Mouse (Mus musculus): ENCODE data around the gene Prkcd.

The Prkcd gene

GRCm38 (mm10) chr14:30625856-30626726, at the start of gene Prkcd:
Gene Prkcd, minus strand, starts transcription at chr14:30626210.
- peak; percentile 90 to 92 for DNase-seq (ENCODE audit: low spot score in 2 of 2)

- DNase-seq (ENCODE audit: low spot score in 2 of 2) = peak; percentile 16 to 41
Observed at GRCm38 (mm10) chr14:30674947-30675346, 48.9 kb upstream of the Prkcd start.

DNA sequence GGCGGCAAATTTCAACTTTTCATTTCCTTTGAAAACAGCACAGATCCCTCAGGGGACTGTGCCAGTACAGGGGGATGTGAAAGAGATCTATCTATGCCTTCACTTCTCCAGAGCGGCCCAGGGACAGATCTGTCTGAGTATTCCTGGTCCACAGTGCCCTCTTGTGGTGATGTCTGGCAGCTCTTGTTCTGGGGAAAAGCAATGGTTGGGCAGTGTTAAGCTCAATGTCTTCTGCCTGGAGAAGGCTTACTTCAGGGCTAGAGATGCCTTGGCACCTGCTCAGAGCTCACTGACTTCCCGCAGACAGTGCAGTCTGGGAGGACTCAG, 45.9 kb upstream of the Prkcd start:
- DNase-seq (ENCODE audit: low spot score in 2 of 2) = peak; percentile 62 to 87

DNA sequence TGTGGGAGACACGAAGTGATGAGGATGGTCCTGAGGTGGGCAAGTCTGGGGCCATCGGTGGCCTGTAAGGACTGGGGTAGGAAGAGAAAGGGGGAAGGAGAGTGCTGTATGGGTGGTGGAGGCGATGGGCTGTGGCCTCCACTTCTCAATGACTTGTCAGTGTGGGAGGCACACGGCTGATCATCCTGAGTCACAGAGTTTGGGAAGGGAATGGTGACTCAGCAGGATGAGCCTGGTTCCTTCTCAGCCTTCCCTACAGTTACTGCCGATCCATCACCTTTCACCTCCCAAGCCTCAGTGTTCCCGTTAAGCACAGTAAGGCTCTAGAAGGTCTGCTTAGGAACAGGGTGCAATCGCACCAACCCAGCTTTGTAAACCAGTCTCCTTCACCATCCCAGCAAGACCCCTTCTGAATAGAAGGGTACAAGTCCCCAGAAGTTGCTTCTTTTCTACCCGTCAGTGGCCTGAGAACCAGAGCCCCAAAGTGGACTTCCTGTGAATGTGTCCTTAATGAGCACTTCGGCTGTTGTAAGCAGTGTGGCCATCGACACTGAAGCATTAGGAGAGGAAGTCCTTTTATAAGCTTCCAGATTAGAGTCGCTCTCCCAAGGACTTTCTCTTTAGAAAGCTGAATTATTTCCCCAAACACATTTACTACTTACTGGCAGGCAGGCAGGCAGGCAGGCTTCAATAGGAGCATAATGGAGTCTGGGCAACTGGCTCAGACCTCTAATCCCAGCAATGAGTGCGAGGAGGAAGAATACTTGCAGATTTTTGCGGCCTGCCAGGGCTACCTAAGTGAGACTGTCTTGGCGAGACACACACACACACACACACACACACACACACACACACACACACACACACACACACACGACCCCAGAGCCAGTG, 45.3 kb upstream of the Prkcd start:
- no peak for DNase-seq (ENCODE audit: low spot score in 2 of 2)

- no peak for DNase-seq (ENCODE audit: low spot score in 2 of 2)
Observed at GRCm38 (mm10) chr14:30670161-30670560, 44.2 kb upstream of the Prkcd start.

- no peak for DNase-seq (ENCODE audit: low spot score in 2 of 2)
Observed at GRCm38 (mm10) chr14:30666604-30667003, 40.6 kb upstream of the Prkcd start.

GRCm38 (mm10) chr14:30666061-30666460, 40.1 kb upstream of the Prkcd start:
- no peak for DNase-seq (ENCODE audit: low spot score in 2 of 2)

DNA sequence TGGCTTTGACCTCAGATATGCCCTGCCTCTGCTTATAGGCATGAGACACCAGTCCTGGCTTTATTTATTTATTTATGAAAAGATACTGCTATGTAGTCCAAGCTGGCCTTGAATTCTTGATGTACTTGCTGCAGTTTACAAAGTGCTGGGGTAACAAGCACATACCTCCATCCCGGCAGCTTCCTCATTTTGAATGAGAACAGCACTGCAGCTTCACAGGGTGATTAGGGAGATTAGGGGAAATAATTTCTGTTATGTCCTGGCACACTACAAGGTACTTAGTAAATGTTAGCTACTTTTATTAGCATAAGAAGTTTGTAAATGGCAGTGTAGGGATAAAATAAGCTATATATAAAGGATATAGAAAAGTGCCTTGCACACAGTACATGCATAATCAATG, 29.5 kb upstream of the Prkcd start:
- no peak for DNase-seq (ENCODE audit: low spot score in 2 of 2)

GRCm38 (mm10) chr14:30654691-30655228, 28.8 kb upstream of the Prkcd start:
- no peak for DNase-seq (ENCODE audit: low spot score in 2 of 2)

- DNase-seq (ENCODE audit: low spot score in 2 of 2) = peak; percentile 98 to 99
Observed at GRCm38 (mm10) chr14:30653943-30654659, 28.1 kb upstream of the Prkcd start, which contains the start of gene Rft1. Gene Rft1, plus strand, starts transcription at chr14:30654360.

DNA sequence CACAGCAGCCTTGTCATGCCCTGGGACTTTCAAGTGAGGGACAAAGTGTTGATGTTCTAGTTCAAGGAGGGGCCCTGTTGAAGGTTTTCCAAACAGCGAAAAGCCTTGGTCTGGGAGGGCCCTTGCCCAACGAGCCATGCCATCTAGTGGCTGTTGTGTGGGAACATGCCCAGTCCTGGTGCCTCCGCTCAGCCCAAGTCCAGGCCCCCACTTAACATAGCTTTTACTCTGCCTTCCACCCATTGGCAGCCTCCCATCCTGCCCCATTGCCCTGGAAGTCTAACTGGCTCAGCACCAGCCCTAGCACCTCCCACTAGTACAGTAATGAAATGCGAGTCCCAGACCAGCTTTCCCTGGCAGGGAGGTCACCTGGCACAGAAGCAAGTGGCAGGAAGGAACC, 25.0 kb upstream of the Prkcd start:
- DNase-seq (ENCODE audit: low spot score in 2 of 2) = no peak

DNA sequence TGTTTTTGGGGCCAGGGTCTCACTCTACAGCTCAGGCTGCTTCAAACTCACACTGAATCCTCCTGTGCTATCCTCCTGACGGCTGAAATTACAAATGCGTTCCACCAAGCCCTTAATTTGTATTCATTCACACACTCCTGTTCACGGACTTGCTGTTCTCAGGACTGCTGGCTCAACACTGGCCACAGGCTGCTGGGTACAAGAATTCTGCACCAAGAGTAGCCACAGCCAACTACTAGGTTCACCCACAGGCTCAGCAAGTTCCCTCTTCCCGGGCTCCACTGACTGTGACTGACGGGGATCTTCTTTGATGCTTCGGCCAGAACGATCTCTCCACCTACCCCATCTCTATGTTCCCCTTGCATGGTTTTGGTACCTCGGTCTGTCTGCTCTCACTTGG, 23.7 kb upstream of the Prkcd start:
- no peak for DNase-seq (ENCODE audit: low spot score in 2 of 2)

DNA sequence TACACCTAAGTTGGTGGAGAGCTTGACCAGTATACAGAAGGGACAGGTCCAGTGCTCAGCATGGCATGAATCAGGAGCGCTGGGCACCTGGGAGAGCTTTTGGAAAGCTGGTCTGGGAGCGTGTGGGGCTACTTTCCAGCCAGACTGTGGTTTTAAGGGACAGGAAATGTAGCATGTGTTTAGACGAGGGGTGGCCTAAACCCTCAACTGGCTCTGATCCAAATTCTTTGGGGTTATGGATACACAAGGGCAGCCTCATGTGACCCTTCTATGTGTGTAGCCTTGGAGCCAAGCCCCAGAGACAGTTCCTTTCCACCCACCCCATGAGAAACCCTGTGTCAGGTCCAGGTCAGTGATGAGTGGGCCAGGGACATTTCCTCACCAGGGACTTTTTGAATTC, 22.5 kb upstream of the Prkcd start:
- no peak for DNase-seq (ENCODE audit: low spot score in 2 of 2)

DNA sequence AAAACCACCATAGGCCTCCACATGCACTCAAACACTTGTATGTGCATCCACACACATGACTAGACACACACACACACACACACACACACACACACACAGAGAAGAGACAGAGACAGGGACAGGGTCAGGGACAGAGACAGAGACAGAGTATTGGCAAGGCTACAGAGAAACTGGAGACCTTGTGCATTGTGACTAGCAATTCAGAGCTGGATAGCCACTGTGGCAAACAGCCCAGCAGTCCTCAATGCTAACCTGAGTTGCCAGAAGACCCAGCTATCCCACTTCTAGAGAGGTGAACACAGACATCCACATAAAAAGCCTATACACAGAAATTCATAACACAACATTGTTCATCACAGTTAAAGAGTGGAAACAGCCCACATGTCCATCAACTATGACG, 20.5 kb upstream of the Prkcd start:
- DNase-seq (ENCODE audit: low spot score in 2 of 2) = no peak

GRCm38 (mm10) chr14:30645066-30645465, 19.1 kb upstream of the Prkcd start:
- DNase-seq (ENCODE audit: low spot score in 2 of 2) = no peak

DNA sequence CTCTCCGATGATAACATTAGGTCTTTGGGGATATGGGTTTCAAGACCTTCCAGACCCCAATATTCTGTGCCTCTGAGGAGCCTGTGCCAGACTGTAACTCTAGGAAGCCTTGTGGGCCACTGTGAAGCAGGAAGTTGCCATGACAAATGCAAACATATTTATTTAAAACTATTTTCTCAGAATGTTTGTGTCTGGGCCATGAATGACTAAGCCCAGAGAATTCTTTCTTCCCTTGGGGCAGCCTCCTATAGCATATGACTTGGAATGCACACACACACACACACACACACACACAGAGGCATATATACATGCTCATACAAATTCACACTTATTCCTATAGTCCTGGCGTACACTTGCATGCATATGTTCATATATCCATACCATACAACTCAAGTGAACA, 18.0 kb upstream of the Prkcd start:
- DNase-seq (ENCODE audit: low spot score in 2 of 2) = no peak

DNA sequence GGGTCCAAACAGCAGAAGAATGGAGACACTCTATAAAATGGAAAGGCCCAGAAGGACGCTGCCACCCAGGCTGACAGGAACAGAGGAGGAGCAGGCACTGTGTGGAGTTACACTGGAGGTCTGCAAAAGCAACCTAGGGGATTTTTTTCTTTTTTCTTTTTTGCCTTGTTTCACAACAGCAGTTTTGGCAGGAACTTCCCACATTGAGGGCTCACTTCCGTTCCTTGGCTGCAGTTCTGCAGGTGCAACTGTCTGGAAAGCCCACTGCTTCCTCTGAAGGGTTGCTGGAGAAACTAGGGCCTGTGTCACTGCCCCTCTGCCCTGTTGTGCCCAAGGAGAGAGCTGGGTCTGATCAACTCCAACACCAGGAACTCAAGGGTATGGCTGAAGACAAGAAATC, 15.7 kb upstream of the Prkcd start:
- DNase-seq (ENCODE audit: low spot score in 2 of 2) = peak; percentile 27 to 51

- no peak for DNase-seq (ENCODE audit: low spot score in 2 of 2)
Observed at GRCm38 (mm10) chr14:30638686-30639085, 12.7 kb upstream of the Prkcd start.

GRCm38 (mm10) chr14:30638009-30638408, 12.0 kb upstream of the Prkcd start:
- no peak for DNase-seq (ENCODE audit: low spot score in 2 of 2)

DNA sequence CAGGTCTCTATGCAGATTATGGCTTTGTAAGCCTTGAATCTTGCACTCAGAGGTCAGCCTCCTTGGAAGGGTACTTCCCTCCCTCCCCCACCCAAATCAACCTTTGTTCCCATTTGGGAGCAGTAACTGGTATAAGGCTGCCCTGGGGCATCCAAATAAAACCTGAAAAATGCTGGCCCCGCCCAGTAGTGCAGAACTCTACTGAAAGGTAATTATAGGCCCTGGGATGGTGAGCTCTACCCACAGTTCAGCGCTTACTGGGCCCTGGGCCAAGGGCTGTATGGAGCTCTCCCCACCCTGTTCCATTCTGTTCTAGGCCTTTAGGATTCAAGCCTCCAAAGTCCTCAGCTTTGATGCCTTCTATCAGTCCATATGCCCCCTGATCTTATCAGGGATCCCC, 11.1 kb upstream of the Prkcd start:
- DNase-seq (ENCODE audit: low spot score in 2 of 2) = no peak

GRCm38 (mm10) chr14:30636499-30636898, 10.5 kb upstream of the Prkcd start:
- DNase-seq (ENCODE audit: low spot score in 2 of 2) = no peak
